Mouse (Mus musculus) forebrain, embryonic 14.5 days (tissue): ENCODE data around the gene Kcna7. TPM values are rescaled to one million over a fixed set of nuclear protein-coding genes. Genes with fewer than 3 reads are reported as not detected.
A peak's percentile ranks its signal among the peaks of the same experiment; 100 is the strongest.

Source experiments
- ATAC-seq: fragments of 200-750 bp; cut with Nextera tagmentation; 2 replicates; pipeline ENCODE4 v1.8.0; 2017; ENCODE audit warnings: mild to moderate bottlenecking, moderate library complexity
- DNase-seq: peaks from one replicate; pipeline ENCODE4 v3.0.0-alpha.2; 2015; ENCODE audit warnings: low spot score
- H3K27ac ChIP-seq: fragments of 300-500 bp; sonication (generic); 2 replicates; pipeline ENCODE4 v1.5.1; 2014; ENCODE audit warnings: low read depth, mild to moderate bottlenecking, control low read depth, low read length, moderate library complexity
- H3K27me3 ChIP-seq: fragments of 300-500 bp; sonication (generic); replicated peaks from 2 replicates; pipeline ENCODE4 v1.6.1; 2014; ENCODE audit warnings: low read length, control low read depth, mixed read lengths; ENCODE audit not compliant: control insufficient read depth, insufficient read depth
- H3K36me3 ChIP-seq: fragments of 300-500 bp; sonication (generic); 2 replicates; pipeline ENCODE4 v1.6.1; 2014; ENCODE audit warnings: low read length, control low read depth; ENCODE audit not compliant: control insufficient read depth, insufficient read depth
- H3K4me1 ChIP-seq: fragments of 300-500 bp; sonication (generic); 2 replicates; pipeline ENCODE4 v1.6.1; 2014; ENCODE audit warnings: antibody characterized with exemption, low read length, control low read depth; ENCODE audit not compliant: control insufficient read depth, insufficient read depth
- H3K4me2 ChIP-seq: fragments of 300-500 bp; sonication (generic); 2 replicates; pipeline ENCODE4 v1.6.1; 2014; ENCODE audit warnings: mild to moderate bottlenecking, control low read depth, low read length
- H3K4me3 ChIP-seq: fragments of 300-500 bp; sonication (generic); 2 replicates; pipeline ENCODE4 v1.5.1; 2014; ENCODE audit warnings: low read depth, low read length, control low read depth
- H3K9ac ChIP-seq: fragments of 300-500 bp; sonication (generic); 2 replicates; pipeline ENCODE4 v1.6.1; 2014; ENCODE audit warnings: mild to moderate bottlenecking, low read length, control low read depth, moderate library complexity
- H3K9me3 ChIP-seq: fragments of 300-500 bp; sonication (generic); replicated peaks from 2 replicates; pipeline ENCODE4 v1.6.1; 2016; ENCODE audit warnings: low read length, control low read depth, mixed read lengths; ENCODE audit not compliant: control insufficient read depth
- WGBS: fragments of 180-500 bp; shearing (Covaris S2); extraction: QIAGEN DNeasy Blood & Tissue Kit; methylation state at CpG from one replicate; pipeline ENCODE4 v1.1.7; 2014; 5-methylcytosine and 5-hydroxymethylcytosine counted together
- polyA plus RNA-seq: library from polyadenylated mRNA; unstranded; fragments of >200 nt; fragmentation: Nextera tagmentation; extraction: Ambion mirVana; gene quantifications from 2 replicates; pipeline ENCODE4 v1.2.1, GENCODE M21; 2014

Kcna7 gene
- polyA plus RNA-seq, 1 experiment from 2014 or later: not detected

DNA sequence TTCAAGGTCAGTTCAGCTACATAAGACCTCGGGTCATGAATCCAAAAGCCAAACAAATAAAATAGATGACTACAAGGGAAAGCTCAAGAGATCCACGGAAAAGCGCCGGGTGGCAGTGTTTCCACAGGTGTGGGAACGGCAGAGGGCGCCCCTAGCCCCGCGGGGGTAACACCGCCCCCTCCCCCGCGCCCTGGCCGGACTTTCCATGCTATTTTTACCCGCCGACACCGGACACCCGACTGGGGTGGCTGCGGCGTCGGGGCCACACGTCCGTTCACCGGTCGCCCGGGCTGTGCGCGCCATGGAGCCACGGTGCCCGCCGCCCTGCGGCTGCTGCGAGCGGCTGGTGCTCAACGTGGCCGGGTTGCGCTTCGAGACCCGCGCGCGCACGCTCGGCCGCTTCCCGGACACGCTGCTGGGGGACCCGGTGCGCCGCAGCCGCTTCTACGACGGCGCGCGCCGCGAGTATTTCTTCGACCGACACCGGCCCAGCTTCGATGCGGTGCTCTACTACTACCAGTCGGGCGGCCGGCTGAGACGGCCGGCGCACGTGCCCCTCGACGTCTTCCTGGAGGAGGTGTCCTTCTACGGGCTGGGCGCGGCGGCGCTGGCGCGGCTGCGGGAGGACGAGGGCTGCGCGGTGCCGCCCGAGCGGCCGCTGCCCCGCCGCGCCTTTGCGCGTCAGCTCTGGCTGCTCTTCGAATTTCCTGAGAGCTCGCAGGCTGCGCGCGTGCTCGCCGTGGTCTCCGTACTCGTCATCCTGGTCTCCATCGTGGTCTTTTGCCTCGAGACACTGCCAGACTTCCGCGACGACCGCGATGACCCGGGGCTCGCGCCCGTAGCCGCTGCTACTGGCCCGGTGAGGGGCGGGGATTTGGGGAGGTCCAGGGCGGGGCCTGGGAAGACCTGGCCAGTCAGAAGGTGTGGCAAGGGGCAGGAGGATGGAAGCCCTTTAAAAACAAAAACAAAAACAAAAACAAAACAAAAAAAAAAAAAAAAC, 1.0 kb downstream of the Kcna7 start:
- H3K4me3 ChIP-seq: peak overlapping the region; percentile 20
- H3K9me3 ChIP-seq: no peaks in the 10 kb centered on the region
- ATAC-seq (no peak), DNase-seq (no peak)
- peak overlapping the region; percentile 40 for H3K4me2 ChIP-seq
- peaks cover 64% of the 10 kb centered on the region for H3K27me3 ChIP-seq
- 2% methylated on average over 114 of the region's 114 CpGs for WGBS
- no peaks in the 10 kb centered on the region for H3K4me1 ChIP-seq
- H3K9ac ChIP-seq: no peak overlapping the region
- no peaks in the 10 kb centered on the region for H3K36me3 ChIP-seq
- H3K27ac ChIP-seq: no peak overlapping the region

DNA sequence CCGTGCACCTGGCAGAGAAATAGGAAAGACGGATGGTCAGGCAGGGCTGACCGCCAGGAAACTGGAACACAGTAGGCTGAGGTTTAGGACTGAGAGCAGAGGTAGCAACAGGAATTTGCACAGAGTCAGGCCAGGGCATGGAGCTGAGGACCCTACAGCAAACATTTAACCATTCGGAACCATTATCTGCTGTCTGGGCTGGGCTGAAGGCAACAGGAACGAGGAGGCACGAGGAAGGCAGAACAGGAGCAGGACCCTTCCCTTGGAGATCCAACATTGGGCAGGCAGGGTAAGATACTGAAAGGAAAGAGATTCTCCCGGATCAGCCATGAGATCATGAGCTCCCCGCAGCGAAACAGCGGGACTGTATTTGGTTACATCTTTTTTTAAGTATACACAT, 2.4 kb downstream of the Kcna7 start:
- peaks cover 72% of the 10 kb centered on the region for H3K27me3 ChIP-seq
- H3K9ac ChIP-seq: no peak overlapping the region
- no peak overlapping the region for H3K4me2 ChIP-seq
- H3K27ac ChIP-seq: no peak overlapping the region
- no peaks in the 10 kb centered on the region for H3K9me3 ChIP-seq
- no peaks in the 10 kb centered on the region for H3K4me1 ChIP-seq
- WGBS: 80% methylated on average over 10 of the region's 10 CpGs
- ATAC-seq: no peak
- no peaks in the 10 kb centered on the region for H3K36me3 ChIP-seq
- no peak overlapping the region for H3K4me3 ChIP-seq
- DNase-seq: no peak

DNA sequence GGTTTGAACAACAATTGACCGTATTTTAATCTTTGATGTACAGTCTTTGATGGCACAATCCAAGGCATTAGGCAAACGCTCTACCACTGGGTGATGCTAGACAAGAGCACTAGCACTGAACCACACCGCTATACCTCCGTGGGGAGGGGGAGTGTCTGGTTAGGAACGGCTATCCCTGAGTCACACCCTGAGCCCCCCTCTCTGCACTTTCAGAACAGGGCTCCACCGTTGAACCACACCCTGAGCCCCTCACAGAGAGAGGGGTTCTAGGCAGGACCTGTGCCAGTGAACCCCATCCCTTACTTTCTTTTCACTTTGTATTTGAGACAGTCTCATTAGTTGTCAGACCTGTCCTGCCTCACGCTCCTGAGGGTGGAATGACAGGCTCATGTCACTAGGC, 2.9 kb downstream of the Kcna7 start:
- H3K4me2 ChIP-seq: no peak overlapping the region
- ATAC-seq: no peak
- no peak overlapping the region for H3K9ac ChIP-seq
- WGBS: 66% methylated on average over 7 of the region's 7 CpGs
- peaks cover 77% of the 10 kb centered on the region for H3K27me3 ChIP-seq
- H3K9me3 ChIP-seq: no peaks in the 10 kb centered on the region
- H3K27ac ChIP-seq: no peak overlapping the region
- DNase-seq: no peak
- no peaks in the 10 kb centered on the region for H3K4me1 ChIP-seq
- no peak overlapping the region for H3K4me3 ChIP-seq
- no peaks in the 10 kb centered on the region for H3K36me3 ChIP-seq

DNA sequence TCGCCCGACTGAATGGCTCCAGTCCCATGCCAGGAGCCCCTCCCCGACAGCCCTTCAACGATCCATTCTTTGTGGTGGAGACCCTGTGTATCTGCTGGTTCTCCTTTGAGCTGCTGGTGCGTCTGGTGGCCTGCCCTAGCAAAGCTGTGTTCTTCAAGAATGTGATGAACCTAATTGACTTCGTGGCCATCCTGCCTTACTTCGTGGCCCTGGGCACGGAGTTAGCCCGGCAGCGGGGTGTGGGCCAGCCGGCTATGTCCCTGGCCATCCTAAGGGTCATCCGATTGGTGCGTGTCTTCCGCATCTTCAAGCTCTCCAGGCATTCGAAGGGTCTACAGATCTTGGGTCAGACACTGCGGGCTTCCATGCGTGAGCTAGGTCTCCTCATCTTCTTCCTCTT, 3.5 kb downstream of the Kcna7 start:
- Histone ChIP-seq H3K36me3 (no peaks in the 10 kb centered on the region), H3K4me1 (no peaks in the 10 kb centered on the region), H3K4me2 (no peak overlapping the region), H3K4me3 (no peak overlapping the region), H3K9ac (no peak overlapping the region), H3K27me3 (peaks cover 83% of the 10 kb centered on the region), H3K27ac (no peak overlapping the region), H3K9me3 (no peaks in the 10 kb centered on the region)
- ATAC-seq (no peak), DNase-seq (no peak)
- 89% methylated on average over 17 of the region's 17 CpGs for WGBS

DNA sequence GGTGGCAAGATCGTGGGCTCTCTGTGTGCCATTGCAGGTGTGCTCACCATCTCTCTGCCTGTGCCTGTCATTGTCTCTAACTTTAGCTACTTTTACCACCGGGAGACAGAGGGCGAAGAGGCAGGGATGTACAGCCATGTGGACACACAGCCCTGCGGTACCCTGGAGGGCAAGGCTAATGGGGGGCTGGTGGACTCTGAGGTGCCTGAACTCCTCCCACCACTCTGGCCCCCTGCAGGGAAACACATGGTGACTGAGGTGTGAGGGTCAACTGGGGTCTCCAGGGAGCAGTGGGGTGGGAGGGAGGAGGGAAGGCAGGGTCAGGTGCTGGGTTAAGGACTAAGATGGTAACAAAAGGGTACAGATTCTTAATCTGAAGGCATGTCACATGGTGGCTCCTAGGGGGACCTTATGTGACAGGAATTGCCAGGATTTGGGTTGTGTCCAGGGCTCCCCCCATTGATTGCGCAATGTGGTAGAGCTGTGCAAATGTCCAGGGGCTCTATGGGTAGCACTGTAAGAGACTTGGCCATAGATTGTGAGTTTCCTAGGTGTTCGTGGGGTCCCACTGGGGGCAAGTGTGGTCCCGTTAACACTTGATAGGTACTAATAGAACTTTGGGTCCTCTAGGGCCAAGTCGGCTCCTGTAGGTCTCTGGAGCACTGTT, 4.2 kb downstream of the Kcna7 start:
- Histone ChIP-seq H3K36me3 (no peaks in the 10 kb centered on the region), H3K27me3 (peaks cover 90% of the 10 kb centered on the region), H3K27ac (no peak overlapping the region), H3K4me1 (no peaks in the 10 kb centered on the region), H3K9me3 (no peaks in the 10 kb centered on the region), H3K9ac (no peak overlapping the region), H3K4me2 (no peak overlapping the region), H3K4me3 (no peak overlapping the region)
- ATAC-seq (no peak), DNase-seq (no peak)
- WGBS: 88% methylated on average over 8 of the region's 8 CpGs

DNA sequence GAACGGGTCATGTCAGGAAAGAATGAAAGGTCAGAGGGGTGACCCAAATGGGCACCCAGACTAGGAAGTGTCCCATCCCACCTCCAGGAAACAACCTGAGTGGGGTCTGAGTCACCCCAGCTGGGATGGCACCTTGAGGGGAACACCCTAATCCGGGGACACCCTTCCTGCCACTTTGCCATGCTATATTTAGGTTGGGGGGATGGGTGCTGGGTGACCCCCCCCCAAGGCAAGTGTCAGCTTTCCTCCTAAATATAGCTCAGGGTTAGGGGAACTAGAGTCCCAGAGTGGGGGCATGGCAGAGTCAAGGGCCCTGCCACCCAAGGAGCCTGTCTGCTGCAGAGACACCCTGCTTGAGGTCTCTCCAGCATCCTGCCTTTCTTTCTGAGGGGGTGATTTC, 7.0 kb downstream of the Kcna7 start:
- 86% methylated on average over 2 of the region's 2 CpGs for WGBS
- Histone ChIP-seq H3K27ac (no peak overlapping the region), H3K36me3 (no peaks in the 10 kb centered on the region), H3K4me2 (no peak overlapping the region), H3K4me1 (no peaks in the 10 kb centered on the region), H3K27me3 (peaks cover 92% of the 10 kb centered on the region), H3K9ac (no peak overlapping the region), H3K4me3 (no peak overlapping the region), H3K9me3 (no peaks in the 10 kb centered on the region)
- DNase-seq (no peak), ATAC-seq (no peak)

DNA sequence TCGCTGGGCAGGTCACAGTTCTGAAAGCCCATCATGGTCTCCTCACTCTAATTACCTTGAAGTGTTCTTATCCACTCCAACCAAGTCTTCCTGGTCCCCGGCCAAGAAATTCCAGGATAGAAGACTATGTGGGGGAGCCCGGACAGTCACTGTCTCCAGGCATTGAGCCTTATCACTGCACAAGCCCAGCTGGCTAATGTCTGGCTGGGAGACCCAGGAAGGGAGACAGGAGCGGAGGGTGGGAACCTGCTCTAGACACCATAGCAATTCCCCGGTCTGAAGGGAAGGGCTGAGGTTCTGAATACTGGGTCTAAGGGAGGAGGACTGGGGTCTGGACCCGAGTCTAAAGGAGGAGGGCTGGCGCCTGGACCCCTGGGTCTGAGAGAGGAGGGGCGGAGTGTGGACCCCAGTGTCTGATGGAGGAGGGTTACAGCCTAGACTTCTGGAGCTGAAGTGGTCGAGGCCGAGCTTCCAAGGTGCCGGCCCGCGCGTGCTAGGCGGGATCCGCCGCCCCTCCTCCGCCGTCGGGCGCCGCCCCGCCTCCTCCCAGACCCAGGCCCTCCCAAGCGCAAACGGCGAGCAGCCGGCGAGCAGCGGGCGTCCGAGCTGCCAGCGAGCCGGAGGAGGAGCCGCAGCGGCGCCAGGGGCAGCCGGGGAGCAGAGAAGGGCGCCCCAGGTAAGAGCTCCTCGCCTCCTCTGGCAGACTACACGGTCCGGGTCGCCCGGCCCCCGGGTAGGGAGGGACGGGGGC, 7.8 kb downstream of the Kcna7 start, which contains the start of gene Ntf5:
Gene Ntf5 (plus strand): TSS at position 583 of the 751 bp plus-strand sequence.
- WGBS: 3% methylated on average over 36 of the region's 45 CpGs
- DNase-seq (peak; percentile 33), ATAC-seq (peak; percentile 63)

DNA sequence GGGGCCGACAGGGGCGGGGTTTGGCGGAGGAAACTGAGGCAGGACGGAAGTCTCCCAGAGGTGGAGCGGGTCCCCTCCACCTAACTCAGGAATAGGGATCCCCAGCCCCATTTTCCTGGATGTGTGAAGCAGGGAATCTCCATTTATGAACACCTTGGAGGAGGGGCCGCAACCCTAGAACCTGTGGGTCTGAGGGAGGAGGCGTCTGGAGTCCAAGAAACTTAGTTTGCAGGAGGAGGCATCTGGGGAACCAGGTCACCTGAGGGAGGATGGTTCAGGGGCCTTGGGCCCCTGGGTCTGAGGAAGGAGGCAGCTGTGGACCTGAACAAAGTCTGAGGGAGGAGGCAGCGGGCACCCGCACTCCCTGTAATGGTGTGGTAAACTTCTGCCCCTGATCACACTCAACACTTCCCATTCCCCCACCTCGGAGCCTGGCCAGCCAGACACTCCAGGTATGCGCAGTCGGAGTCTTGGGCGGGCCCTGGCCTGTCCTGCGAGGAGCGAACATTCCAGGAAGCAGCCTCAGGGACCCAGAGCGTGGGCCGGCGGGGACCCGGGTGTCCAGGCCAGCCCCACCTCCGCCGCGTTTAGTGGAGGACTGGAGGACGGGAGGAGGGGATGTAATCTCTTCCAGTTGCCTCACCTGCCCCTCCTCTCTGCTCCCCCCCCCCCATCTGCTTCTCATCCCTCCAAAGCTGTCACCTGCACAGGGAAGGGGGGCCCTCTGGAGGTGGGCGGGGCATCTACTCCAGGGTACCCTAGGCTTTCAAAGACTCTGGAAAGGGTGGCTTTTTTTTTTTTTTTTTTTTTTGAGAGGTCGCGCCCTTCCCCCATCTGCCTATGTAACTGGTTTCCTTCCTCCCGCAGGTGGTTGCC, 8.6 kb downstream of the Kcna7 start:
- 2% methylated on average over 21 of the region's 27 CpGs for WGBS

More for the DNA sequence above, 7.8 kb downstream of the Kcna7 start, which contains the start of gene Ntf5:
- Histone ChIP-seq H3K4me2 (peak within 1 kb of the TSS; percentile 85), H3K4me1 (no peaks in the 10 kb centered on the region), H3K9ac (peak within 1 kb of the TSS; percentile 64), H3K36me3 (no peaks in the 10 kb centered on the region), H3K27me3 (peaks cover 90% of the 10 kb centered on the region), H3K27ac (no peak within 1 kb of the TSS), H3K4me3 (peak within 1 kb of the TSS; percentile 45), H3K9me3 (no peaks in the 10 kb centered on the region)

More for the DNA sequence above, 8.6 kb downstream of the Kcna7 start:
- peak; percentile 35; the same call in 1 of the 2 replicates for ATAC-seq
- Histone ChIP-seq H3K27me3 (peaks cover 91% of the 10 kb centered on the region), H3K4me1 (no peaks in the 10 kb centered on the region), H3K4me3 (peak overlapping the region; percentile 45), H3K27ac (no peak overlapping the region), H3K4me2 (peak overlapping the region; percentile 85), H3K9me3 (no peaks in the 10 kb centered on the region), H3K9ac (peak overlapping the region; percentile 64), H3K36me3 (no peaks in the 10 kb centered on the region)
- no peak for DNase-seq
